Mouse (Mus musculus): Measurements from ENCODE around the gene Asic4. TPM values are rescaled to one million over a fixed set of nuclear protein-coding genes. Genes with fewer than 3 reads are reported as not detected.

Gene Asic4
- polyA plus RNA-seq, 1 experiment from 2014 or later, result 8.2 TPM

GRCm38 (mm10) chr1:75445751-75446611 lies 4.3 kb upstream of the Asic4 start:
- under 1% methylated on average over 22 of the region's 22 CpGs for WGBS
- H3K4me2 ChIP-seq, result peak overlapping the region; percentile 50
- H3K27me3 ChIP-seq, result peaks cover 68% of the 10 kb centered on the region
- peaks cover 92% of the 10 kb centered on the region for H3K4me1 ChIP-seq
- peak; percentile 18 for ATAC-seq (ENCODE audit: low FRiP score)
- peak overlapping the region; percentile 78 for H3K27ac ChIP-seq
- H3K9ac ChIP-seq, result peak overlapping the region; percentile 25; the same call in 1 of the 2 replicates
- H3K4me3 ChIP-seq (replicated peaks), result peak overlapping the region; percentile 19
- H3K36me3 ChIP-seq (replicated peaks), result no peaks in the 10 kb centered on the region; the same call in 1 of the 2 replicates
- H3K9me3 ChIP-seq, result no peaks in the 10 kb centered on the region

GRCm38 (mm10) chr1:75446656-75447055 lies 3.6 kb upstream of the Asic4 start:
- Histone ChIP-seq H3K4me3 (replicated peaks) (no peak overlapping the region), H3K9ac (peak overlapping the region; percentile 25; the same call in 1 of the 2 replicates), H3K4me1 (peaks cover 95% of the 10 kb centered on the region), H3K27me3 (peaks cover 75% of the 10 kb centered on the region), H3K4me2 (peak overlapping the region; percentile 50), H3K27ac (peak overlapping the region; percentile 78), H3K36me3 (replicated peaks) (no peaks in the 10 kb centered on the region), H3K9me3 (no peaks in the 10 kb centered on the region)
- WGBS, result 3% methylated on average over 20 of the region's 20 CpGs
- peak; percentile 23; the same call in 1 of the 2 replicates for ATAC-seq (ENCODE audit: low FRiP score)

DNA sequence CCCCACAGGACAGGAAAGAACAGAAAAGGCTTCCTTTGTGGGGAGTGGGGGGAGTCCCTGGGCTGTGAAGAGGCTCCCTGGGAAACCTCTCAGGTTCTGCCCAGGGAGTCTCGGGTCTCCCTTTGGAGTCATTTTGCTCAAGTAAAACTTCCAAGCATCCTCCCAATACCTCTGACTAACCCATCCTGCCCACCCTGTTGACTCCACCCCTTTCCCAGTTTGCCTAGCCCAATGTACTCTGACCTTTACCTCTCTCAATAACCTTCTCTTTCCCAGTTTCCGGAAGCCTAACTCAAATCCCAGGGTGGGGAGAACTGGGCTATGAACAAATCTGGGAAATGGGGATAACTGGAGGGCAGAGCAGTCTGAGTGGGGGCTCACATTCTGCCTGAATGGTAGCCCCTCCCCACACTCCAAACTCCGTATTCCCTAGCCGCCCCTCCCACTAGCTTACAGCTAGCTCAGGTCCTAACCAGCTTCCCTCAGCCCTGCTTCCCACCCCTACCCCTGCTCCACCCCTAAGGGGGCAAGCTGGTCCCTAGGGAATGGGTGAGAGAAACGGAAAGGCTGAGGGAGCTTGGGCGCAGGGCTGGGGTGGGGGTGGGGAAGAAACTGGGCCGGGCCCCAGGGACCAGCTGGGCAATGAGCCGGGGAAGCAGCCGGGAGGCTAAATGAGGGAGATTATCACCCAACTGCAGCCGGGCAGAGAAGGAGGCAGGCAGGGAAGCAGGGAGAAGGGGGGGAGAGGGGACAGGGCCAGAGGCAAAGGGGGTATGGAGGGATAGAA lies 2.8 kb upstream of the Asic4 start:
- Histone ChIP-seq H3K4me3 (replicated peaks) (no peak overlapping the region; the same call in 1 of the 2 replicates), H3K9me3 (no peaks in the 10 kb centered on the region), H3K36me3 (replicated peaks) (no peaks in the 10 kb centered on the region), H3K9ac (0 out of 2 replicates have a peak overlapping the region, but pooled peaks have one; percentile 14), H3K27me3 (peaks cover 83% of the 10 kb centered on the region), H3K4me2 (peak overlapping the region; percentile 58), H3K27ac (peak overlapping the region; percentile 78), H3K4me1 (peaks cover 93% of the 10 kb centered on the region)
- 4% methylated on average over 10 of the region's 10 CpGs for WGBS
- ATAC-seq (ENCODE audit: low FRiP score), result peak; percentile 19; the same call in 1 of the 2 replicates

DNA sequence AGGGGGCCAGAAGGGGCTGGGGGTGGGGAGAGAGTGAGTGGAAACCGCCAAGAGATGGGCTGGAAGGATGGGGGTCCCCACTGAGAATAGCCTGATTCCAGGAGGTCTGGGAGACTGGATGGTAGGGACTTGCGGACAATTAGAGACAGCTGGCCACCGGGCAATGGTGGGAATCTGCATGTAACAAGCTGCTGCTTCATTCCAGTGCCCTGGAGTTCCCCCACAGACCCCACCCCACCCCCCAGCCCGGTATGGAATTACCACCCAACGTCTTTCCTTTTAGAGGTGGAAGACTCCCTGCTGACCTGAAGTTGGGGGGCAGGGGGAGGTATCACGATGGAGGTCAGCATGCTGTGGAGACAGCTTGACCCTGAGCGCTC lies 2.2 kb upstream of the Asic4 start:
- H3K4me2 ChIP-seq, result peak overlapping the region; percentile 58
- ATAC-seq (ENCODE audit: low FRiP score), result peak; percentile 1; the same call in 1 of the 2 replicates
- peaks cover 92% of the 10 kb centered on the region for H3K4me1 ChIP-seq
- H3K9me3 ChIP-seq, result no peaks in the 10 kb centered on the region
- H3K36me3 ChIP-seq (replicated peaks), result no peaks in the 10 kb centered on the region
- H3K27ac ChIP-seq, result peak overlapping the region; percentile 78
- peaks cover 89% of the 10 kb centered on the region for H3K27me3 ChIP-seq
- H3K9ac ChIP-seq, result 0 out of 2 replicates have a peak overlapping the region, but pooled peaks have one; percentile 14
- WGBS, result 1% methylated on average over 7 of the region's 7 CpGs
- H3K4me3 ChIP-seq (replicated peaks), result no peak overlapping the region; the same call in 1 of the 2 replicates

DNA sequence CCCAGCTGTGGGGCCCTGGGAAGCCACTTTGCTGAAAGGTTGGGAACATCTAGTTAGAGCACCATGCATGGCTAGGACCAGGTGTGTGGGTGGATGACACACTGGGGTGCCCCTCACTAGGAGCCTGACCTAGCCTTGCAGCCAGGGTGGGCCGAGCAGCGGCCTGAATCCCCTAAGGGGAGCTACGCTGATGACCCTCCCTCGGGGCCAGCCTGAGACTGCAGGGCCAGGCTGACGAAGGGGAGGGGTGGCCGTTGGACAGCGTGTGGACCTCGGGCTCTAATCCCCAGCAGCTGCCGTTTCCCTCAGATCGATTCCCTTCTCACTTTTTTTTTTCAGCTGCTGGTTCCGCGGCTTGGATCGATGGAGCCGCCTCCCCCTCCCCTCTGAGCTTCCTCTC lies 1.3 kb upstream of the Asic4 start:
- no peak for ATAC-seq (ENCODE audit: low FRiP score)
- H3K4me2 ChIP-seq, result peak overlapping the region; percentile 58
- no peaks in the 10 kb centered on the region for H3K36me3 ChIP-seq (replicated peaks)
- H3K4me3 ChIP-seq (replicated peaks), result no peak overlapping the region
- H3K9ac ChIP-seq, result no peak overlapping the region
- 0 out of 2 replicates have a peak overlapping the region, but pooled peaks have one; percentile 50 for H3K27ac ChIP-seq
- WGBS, result 2% methylated on average over 14 of the region's 14 CpGs
- peaks cover 97% of the 10 kb centered on the region for H3K27me3 ChIP-seq
- peaks cover 91% of the 10 kb centered on the region for H3K4me1 ChIP-seq
- H3K9me3 ChIP-seq, result no peaks in the 10 kb centered on the region

DNA sequence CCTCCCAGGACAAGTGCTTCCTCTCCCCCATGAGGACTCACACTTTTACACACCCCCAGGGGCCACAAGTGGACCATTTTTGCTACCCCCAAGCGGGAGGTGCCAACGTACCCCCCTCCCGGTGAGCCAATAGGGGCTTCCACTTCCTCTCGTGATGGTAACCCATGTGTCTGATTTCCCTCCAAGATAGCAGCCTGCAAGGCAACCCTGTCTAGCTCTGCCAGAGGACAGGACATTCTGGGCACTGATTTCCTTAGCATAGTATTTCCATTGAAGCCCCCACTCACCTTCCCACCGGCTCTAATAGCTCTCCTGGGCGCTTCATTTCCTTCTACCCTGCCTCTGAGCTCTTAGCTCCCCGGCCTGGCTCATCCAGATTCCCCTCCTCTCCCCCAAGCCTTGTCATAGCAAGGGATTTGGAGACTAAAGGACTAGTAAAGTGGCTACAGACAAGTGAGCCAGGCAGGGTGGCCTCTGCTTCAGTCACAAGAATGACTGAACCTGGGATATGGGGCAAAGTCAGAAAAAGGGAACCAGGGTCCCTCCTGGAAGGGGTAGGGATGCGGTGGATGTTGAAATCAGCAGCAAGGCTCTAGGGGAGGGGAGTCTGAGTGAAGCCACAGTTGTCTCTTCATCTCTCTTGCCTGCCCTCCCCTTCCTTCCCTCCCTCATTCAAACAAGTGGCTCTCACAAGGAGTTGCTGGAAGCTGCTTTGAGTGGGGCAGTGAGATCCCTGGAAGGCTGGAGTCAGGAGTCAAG lies 680 bp upstream of the Asic4 start:
- peak overlapping the region; percentile 58 for H3K4me2 ChIP-seq
- no peak overlapping the region for H3K27ac ChIP-seq
- H3K9ac ChIP-seq, result no peak overlapping the region; the same call in none of the 2 replicates
- no peaks in the 10 kb centered on the region for H3K36me3 ChIP-seq (replicated peaks)
- peak overlapping the region; percentile 33 for H3K4me3 ChIP-seq (replicated peaks)
- H3K27me3 ChIP-seq, result peaks cover 97% of the 10 kb centered on the region
- no peaks in the 10 kb centered on the region for H3K9me3 ChIP-seq
- H3K4me1 ChIP-seq, result peaks cover 89% of the 10 kb centered on the region
- 5% methylated on average over 8 of the region's 8 CpGs for WGBS
- no peak for ATAC-seq (ENCODE audit: low FRiP score)

DNA sequence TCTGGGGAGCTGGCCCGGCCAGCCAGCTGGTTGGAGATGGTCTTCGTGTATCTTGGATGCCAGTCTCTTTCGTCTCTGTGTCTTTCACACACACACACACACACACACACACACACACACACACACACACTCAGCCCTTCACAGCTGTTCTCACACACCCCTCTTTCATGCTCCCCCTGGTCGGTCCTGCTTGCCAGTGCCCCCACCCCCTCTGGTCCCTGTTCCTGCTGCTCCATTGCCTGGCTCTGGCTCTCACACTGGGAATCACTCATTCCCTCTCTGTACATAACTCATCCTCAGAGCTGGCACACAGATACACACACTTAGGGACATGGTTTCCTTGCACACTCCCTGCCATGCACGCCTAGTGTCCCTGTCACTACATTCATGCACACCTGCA lies 1.7 kb downstream of the Asic4 start:
- H3K4me3 ChIP-seq (replicated peaks), result no peak overlapping the region
- peak overlapping the region; percentile 13; the same call in 1 of the 2 replicates for H3K4me2 ChIP-seq
- no peak overlapping the region for H3K9ac ChIP-seq
- peaks cover 95% of the 10 kb centered on the region for H3K27me3 ChIP-seq
- H3K36me3 ChIP-seq (replicated peaks), result no peaks in the 10 kb centered on the region
- H3K27ac ChIP-seq, result no peak overlapping the region
- ATAC-seq (ENCODE audit: low FRiP score), result no peak
- H3K4me1 ChIP-seq, result peaks cover 87% of the 10 kb centered on the region
- WGBS, result 70% methylated on average over 5 of the region's 5 CpGs
- H3K9me3 ChIP-seq, result no peaks in the 10 kb centered on the region

GRCm38 (mm10) chr1:75455433-75455832 lies 5.2 kb downstream of the Asic4 start:
- peaks cover 90% of the 10 kb centered on the region for H3K27me3 ChIP-seq

DNA sequence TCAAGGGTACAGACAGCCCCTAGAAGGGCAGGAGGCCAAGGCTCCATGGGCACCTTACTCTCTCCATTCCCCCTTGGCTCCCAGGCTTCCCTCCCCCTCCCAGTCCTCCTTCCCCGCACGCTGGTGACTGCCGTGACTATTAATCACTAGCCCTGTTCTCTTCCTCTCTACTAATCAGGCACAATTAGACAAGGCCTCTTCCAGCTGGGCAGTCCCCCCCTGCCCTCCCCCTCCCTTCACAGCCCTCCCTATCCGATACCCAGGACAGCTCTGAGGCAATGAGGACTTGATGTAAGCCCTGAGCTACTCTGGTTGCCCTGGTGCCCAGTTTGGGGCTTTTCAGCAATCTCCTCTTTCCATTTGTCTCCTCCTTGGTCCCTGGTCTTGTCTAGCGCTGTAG lies 5.7 kb downstream of the Asic4 start:
- 11% methylated on average over 5 of the region's 5 CpGs for WGBS
- peaks cover 72% of the 10 kb centered on the region for H3K4me1 ChIP-seq
- peak; percentile 57 for ATAC-seq (ENCODE audit: low FRiP score)
- no peak overlapping the region for H3K4me3 ChIP-seq (replicated peaks)
- H3K4me2 ChIP-seq, result no peak overlapping the region
- H3K9ac ChIP-seq, result no peak overlapping the region
- H3K36me3 ChIP-seq (replicated peaks), result no peaks in the 10 kb centered on the region
- H3K9me3 ChIP-seq, result no peaks in the 10 kb centered on the region
- peak overlapping the region; percentile 36 for H3K27ac ChIP-seq
- peaks cover 85% of the 10 kb centered on the region for H3K27me3 ChIP-seq

More at GRCm38 (mm10) chr1:75455433-75455832, 5.2 kb downstream of the Asic4 start:
- no peak overlapping the region for H3K4me3 ChIP-seq (replicated peaks)
- no peaks in the 10 kb centered on the region for H3K9me3 ChIP-seq
- no peak overlapping the region for H3K9ac ChIP-seq
- ATAC-seq (ENCODE audit: low FRiP score), result no peak
- H3K36me3 ChIP-seq (replicated peaks), result no peaks in the 10 kb centered on the region
- 68% methylated on average over 3 of the region's 3 CpGs for WGBS
- H3K4me2 ChIP-seq, result no peak overlapping the region
- H3K27ac ChIP-seq, result peak overlapping the region; percentile 36
- peaks cover 77% of the 10 kb centered on the region for H3K4me1 ChIP-seq

DNA sequence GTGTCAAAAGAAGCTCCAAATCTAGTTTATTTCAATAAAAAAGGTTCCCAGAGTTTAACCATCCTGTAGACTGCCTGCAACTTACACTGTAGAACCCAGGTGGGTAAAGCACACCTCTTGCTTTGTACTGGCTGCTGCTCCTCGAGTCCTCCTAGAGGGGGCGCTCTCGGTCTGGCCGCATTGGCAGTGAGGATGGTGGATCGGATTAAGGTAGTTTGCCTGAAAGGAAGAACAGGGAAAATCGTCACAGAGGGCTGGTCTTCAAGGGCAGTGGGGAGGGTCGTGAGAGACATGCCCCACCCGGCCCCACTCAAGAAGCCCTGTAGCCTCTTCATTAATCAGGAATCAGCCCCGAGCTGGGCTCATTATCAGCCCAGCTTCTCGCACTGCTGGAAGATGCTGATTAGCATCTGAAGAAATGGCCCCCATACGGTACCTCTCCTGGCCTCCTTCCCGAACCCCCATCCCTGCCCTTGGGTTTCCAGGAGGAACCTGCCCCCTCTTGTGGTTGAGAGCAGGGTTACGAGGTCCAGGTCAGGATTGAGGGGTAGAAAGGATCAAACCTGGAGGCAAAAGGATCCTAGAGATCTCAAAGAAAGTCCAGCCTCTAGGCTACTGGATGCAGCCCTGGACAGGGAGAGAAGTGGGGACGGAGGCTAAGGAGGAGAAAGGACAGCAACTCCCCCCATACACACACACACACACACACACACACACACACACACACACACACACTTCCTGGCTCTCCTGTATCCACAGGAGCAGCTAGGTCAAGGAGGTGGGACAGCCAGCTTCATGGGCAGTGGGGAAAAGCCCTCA lies 6.7 kb downstream of the Asic4 start:
- Histone ChIP-seq H3K4me3 (replicated peaks) (no peak overlapping the region), H3K36me3 (replicated peaks) (no peaks in the 10 kb centered on the region), H3K27me3 (peaks cover 80% of the 10 kb centered on the region), H3K4me1 (peaks cover 65% of the 10 kb centered on the region), H3K4me2 (peak overlapping the region; percentile 58; the same call in 1 of the 2 replicates), H3K9me3 (no peaks in the 10 kb centered on the region), H3K9ac (no peak overlapping the region), H3K27ac (peak overlapping the region; percentile 21)
- 0 out of 2 replicates have a peak, but pooled peaks have one; percentile 1 for ATAC-seq (ENCODE audit: low FRiP score)
- WGBS, result 7% methylated on average over 14 of the region's 14 CpGs

DNA sequence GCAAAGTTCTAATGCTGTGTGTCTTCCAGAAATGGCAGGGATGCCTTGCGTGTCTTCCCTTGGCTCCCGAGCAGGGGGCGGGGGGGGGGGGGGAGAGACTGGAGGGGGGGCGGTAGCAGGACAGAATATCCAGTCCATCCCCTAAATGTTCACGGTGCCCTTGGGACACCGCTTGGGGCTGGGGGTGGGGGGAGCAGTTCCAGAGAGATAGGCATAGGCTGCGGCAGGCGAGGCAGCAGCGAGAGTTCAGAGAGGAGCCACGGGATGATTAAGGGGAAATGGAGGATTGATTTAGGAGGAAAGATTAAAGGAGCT lies 7.4 kb downstream of the Asic4 start:
- Histone ChIP-seq H3K4me3 (replicated peaks) (0 out of 2 replicates have a peak overlapping the region, but pooled peaks have one; percentile 1), H3K36me3 (replicated peaks) (no peaks in the 10 kb centered on the region), H3K9ac (no peak overlapping the region), H3K4me2 (peak overlapping the region; percentile 58), H3K9me3 (no peaks in the 10 kb centered on the region), H3K27ac (peak overlapping the region; percentile 21), H3K27me3 (peaks cover 72% of the 10 kb centered on the region), H3K4me1 (peaks cover 64% of the 10 kb centered on the region)
- ATAC-seq (ENCODE audit: low FRiP score), result peak; percentile 10; the same call in 1 of the 2 replicates
- WGBS, result 3% methylated on average over 8 of the region's 10 CpGs

Measured in forebrain, embryonic 12.5 days (tissue).